Mouse (Mus musculus) adrenal gland, adult (tissue): ENCODE data around the gene Coro2b.

Experiments
- DNase-seq, 2 experiments: peaks; one replicate each; pipeline ENCODE4 v3.0.0; 2022 to 2023; ENCODE audit warnings: low spot score in 1 of 2; ENCODE audit not compliant: inconsistent age in 2 of 2

Gene Coro2b

DNA sequence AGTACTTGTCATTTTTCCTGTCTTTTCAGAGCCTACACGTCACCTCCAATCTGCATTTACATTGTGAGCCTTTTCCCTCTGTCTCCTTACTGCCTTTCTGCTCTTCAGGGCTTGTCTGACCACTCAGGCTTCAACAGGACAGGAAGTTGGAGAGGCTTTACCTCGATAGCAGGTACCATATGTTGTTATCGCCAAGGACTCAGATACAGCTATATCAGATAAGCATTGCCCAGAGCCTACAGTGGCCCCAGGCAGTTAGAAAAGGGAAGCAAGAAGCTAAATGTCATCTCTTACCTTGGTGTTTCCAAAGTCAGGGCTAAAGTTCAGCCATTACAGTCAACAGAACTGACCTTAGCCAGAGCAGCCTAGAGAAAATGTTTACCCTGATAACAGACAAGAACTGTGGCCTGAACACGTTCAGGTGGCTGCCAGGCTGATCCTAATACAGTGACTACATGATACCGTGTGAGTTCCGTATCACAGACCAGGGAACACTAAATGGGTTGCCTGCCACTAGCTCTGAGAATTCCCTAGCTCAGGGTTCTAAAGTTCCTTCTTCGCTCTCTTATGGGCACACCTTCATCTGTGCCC, 130.3 kb downstream of the Coro2b start:
- no peak for DNase-seq

DNA sequence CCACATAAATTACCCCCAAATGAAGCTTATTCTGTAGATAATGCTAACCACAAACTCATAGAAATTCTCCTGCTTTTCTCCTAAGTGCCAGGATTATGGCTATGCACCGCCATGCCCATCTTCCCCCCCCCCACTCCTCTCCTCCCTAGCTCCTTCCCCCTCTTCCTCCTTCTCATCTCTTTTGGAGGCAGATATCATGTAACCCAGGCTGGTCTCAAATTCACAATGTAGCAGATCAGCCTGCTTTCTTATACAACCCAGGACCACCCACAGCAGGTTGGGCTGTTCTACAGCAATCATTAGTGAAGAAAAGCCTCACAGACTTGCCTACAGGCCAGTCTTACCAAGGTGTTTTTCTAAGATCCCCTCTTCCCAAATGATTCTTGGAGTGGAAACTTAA, 135.3 kb downstream of the Coro2b start:
- DNase-seq: no peak

DNA sequence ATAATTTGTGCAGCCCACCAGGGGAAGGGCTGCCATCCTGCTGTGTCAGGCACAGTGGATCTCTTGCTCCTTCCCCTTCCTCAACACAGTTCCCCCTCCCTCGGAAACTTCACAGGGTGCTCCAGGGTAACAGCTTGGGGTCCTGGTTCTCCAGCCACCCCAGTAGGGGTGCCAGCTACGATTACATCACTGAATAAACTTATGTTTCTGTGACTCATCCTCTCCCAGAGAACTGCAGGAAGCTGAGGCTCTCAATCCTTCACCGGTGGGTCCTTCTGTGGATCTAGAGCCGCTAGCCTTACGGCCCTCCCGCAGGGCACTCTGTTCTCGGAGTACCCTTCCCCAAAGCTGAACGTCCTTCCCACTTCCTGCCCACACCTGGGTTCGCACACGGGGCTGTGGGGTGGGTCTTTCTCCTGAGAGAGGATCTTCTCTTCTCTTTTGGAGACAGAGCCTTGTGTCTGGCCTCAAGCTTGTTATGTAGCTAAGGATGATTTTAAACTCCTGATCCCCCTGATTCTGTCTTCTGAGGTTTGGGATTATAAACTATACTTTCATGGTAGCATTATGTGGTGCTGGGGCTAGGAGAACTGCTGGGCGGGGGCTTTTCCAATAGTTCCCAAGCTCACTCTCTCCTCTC, 136.2 kb downstream of the Coro2b start:
- DNase-seq: no peak

DNA sequence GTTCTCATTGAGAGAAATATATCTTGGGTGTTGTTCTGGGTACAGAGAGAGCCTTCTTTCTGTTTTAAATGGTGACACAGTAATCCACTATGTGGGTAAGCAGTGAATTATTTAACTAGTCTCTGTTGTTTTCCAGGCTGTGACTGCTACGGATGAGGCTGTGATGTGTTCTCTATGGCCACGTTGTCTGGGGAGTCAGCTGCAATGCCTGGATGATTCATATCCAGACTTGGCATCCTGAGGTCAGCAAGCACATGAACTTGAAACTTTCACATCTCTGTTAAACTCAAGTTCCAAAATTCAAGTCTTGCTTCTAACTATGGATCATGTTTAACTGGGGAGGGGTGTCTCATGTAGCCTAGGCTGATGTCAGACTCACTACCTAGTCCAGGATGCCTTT, 142.7 kb downstream of the Coro2b start:
- DNase-seq: peak in 1 of 2 experiments; percentile 58

DNA sequence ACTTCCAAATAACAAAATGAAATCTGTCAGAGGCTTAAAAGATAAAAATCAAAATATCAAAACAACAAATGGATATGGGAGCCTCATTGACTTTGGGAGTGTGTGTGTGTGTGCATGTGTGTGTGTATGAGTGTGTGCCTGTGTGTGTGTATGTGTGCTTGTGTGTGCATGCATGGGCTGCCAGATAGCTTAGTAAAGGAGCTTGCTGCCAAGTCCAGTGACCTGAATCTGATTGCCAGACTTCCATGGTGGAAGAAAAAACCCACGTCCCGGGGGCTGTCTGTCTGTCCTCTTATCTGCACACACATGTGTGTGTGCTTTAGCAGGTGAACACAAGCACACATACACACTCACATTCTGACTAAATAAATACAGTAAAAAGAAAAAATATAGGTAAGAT, 143.3 kb downstream of the Coro2b start:
- no peak for DNase-seq

DNA sequence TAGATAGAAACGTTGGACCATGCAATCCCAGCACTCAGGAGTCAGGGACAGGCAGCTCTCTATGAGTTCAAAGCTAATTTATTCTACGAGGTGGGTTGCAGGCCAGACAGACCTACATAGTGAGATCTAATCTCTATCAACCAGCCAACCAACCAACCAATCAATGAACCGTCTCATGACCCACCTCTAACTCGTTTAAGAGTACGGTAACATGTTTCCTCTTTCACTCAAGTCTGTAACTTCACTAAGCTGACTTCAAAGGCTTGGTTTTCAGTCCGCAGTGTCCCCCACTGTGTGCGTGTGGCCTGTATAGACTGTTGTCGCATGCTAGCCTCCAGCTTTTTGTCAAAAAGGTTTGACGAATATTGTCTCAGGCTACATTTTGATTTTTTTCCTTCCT, 147.1 kb downstream of the Coro2b start:
- DNase-seq: no peak

DNA sequence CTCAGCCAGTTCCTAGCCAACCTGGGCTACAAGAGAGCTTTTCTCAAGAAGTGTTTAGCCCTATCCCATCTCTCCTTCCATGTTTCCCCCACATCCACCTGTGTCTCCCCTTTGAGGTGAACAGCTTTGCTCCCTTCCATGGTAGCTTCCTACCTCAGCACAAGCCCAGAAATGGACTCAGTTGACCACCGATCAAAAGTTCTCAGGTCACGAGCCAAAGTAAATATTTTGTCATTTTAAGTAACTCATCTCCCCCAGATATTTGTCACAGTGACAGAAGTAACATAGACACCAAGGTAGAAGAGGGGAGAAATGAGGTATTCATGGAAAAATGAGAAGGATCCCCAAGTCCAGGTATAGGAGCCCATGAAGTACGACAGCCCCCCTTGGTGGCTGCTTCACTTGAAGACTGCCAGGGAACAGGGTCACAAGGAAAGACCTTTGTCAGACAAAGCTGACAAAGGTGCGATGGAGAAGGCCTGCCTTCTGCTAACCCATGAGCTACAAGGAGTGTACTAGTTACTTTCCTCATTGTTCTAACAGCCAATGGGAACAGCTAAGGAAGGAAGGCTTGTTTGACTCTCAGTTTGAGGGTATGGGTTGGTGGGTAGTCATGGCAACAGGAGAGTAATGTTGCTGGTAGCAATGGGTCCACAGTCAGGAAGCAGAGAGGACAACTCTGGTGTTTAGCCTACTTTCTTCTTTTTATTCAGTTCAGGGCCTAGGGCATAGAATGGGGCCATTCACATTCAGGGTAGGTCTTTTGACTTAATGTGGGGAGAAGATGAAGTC, 150.9 kb downstream of the Coro2b start:
- DNase-seq: no peak

DNA sequence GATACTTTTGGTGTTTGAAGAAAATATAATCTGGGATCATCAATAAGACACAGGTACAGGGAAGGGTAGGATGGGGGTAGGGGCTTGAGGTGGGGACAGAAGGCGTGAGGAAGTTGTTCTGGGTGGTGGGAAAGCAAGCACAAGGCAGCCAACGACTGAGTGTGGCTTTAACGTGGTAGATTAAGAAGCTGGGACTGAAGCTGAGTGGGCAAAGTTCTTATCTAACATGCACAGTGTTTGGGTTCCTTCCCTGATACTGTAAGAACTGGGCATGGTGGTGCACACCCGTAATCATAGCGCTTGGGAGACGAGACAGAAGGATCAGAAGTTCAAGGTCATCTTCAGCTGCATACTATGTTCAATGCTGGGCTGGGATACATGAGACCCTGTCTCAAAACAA, 151.8 kb downstream of the Coro2b start:
- no peak for DNase-seq

DNA sequence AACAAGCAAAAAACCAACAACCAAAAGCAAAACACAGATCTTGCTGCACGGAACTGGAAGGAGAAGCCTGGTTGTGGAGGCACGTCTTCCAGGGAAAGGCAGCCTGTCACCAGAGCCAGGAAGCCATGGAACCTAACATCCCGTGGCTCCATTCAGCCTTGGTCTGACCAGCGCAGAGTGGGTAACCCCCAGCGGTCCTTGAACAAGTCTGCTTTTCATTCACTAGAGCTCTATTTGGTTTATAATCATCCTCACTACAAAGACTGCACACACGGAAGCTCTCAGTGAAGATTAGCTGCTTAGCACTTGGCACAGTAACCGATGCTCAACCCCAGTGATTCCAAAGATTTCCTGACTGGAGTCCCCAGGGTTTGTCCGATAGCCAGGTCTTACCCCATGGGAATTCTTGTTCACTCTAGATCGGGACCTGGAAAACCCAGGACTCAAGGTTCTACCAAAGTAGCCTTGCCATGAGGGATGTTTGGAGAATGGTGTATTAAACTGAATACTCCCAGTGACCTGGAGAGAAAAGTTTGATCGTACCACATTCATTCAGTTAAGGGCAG, 154.2 kb downstream of the Coro2b start:
- peak in 1 of 2 experiments; percentile 38 for DNase-seq

DNA sequence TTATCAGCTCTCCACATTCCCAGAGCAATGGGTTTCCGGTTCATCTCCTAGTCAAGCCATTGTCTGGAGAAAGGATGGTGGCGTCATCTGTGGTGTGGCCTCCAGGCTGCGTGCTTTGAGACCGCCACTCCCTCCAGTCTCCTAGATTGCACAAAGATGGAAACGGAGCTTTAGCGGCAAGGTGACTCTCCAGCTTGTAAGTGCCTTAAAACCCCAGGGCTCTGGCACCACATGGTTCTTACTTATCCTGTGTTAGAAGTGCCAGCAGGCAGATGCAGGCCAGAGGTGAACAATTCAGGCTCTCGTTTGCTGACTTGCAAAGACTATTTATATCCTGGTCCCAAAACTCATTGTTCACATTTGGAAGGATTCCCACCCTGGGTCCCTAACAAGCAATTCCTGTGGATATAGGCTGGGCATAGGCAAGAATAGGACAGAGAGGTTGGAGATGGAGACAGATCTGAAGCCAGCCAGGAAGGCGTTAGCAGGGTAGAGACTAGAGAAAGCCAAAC, 155.4 kb downstream of the Coro2b start:
- DNase-seq: peak; percentile 24 to 56

DNA sequence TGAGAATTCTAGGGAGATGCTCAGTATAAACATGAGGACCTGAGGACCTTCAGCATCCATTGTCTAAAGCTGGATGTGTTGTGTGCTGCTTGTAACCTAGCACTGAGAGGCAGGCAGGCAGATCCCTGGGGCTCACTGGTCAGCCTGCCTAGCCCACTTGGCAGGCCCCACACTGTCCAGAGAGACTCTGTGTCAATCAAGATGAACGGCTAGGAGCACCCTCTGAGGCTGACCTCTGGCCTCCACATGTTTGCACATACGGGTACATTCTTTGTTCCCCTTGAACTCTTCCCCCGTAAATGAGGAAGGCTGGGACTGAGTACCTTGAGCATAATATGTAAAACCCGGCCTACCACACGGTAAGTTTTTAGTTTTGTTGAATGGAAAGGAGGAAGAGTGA, 156.5 kb downstream of the Coro2b start:
- no peak for DNase-seq

DNA sequence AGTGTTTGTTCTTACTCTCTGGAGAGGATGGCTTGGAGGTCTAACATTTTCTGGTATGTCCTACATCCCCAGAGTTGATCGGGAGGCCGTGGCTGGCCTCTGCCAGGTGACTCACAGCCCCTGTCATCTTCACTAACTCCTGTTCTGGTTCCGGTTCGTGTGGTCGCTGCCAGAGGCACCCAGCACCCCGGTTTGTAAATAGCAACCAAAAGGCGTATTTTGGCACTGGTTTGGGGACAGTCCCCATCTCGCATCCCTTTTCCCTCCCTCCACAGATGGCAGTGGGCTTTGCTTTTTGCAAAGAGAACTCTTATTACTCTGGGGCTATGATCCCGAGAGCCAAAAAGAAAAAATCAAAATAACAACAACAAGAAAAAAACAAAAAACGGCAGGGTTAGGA, 158.9 kb downstream of the Coro2b start:
- no peak for DNase-seq

DNA sequence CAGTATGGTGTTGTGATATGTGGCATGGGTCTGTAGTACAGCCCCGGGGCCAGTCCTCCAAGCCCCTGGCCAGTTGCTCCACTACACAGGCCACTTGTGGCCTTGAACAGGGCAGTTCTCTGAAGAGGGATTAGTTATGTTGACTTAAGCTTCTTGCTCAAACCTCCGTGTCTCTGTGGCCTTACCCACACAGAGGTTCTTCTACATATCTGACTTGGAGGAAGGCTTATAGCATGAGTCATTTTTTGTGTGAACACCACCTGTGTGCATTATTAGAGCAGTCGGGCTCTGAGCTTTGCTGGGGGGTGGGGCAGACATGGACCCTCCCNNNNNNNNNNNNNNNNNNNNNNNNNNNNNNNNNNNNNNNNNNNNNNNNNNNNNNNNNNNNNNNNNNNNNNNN, 162.6 kb downstream of the Coro2b start:
- no peak for DNase-seq

DNA sequence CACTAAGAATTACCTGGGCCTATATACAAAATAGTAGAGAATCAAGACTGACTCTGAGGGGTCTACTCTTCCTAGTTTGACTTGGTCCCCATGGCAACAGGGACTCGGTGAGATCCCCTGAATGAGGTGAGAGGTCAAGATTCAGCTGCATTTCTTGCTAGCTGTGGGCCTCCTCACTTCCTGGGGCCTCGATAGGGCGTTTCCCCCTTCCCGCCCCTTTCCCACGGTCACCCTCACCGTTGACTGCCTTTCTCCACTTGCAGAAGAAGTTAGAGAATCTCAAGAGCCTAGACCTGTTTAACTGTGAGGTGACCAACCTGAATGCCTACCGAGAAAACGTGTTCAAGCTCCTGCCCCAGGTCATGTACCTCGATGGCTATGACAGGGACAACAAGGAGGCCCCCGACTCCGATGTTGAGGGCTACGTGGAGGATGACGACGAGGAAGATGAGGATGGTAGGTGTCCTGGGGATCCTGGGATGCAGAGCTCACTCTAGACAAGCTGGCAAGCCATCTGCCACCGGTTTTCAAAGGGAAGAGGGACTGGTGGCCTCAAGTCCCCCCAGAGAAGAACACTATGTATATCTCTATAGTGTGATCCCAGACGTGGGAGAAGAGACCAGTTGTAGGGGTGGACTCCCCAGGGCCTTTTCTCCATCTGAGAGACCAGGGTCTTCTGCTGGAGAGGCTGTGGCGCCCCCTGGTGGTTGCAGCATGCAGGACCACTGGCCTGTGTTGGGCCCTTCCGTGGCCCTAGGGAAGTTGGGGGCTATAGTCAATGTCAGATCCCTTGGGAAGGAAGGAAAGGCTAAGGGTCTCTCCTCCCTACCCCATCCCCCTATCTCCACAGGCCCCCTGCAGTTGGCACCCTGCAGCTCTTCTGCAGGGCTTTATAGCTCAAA, 163.4 kb downstream of the Coro2b start:
- DNase-seq: peak; percentile 75 to 92

DNA sequence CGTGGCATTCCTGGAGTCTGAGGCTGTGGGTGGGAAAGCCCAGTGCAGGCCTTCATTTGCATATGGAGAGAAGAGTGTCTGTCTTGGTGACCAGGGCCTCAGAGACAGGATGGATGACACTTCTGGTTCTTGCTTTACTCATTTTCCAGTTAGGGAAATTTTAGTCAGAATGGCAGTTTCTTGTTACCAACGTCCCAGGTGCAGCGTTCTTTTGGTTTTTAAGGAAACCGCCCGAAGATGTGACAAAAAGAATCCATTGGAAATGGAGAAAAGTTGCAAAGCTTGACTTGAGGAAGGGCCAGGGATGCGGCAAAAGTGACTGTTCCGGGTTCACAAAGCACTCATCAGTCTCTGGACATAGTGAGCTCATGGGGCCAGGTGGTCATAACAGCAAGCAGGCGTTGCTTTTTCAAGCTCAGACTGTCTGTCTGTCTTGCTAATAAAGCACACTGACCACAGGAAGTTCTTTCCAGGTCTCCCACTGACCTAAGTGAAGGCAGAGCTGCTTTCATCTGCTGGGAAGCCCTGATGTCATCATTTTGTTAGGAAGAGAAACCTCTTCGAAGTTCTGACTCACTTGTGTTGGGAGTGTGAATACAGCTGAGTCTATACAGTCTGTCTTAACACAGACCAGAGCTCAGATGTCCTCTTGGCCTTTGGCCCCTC, 164.2 kb downstream of the Coro2b start:
- DNase-seq: no peak

DNA sequence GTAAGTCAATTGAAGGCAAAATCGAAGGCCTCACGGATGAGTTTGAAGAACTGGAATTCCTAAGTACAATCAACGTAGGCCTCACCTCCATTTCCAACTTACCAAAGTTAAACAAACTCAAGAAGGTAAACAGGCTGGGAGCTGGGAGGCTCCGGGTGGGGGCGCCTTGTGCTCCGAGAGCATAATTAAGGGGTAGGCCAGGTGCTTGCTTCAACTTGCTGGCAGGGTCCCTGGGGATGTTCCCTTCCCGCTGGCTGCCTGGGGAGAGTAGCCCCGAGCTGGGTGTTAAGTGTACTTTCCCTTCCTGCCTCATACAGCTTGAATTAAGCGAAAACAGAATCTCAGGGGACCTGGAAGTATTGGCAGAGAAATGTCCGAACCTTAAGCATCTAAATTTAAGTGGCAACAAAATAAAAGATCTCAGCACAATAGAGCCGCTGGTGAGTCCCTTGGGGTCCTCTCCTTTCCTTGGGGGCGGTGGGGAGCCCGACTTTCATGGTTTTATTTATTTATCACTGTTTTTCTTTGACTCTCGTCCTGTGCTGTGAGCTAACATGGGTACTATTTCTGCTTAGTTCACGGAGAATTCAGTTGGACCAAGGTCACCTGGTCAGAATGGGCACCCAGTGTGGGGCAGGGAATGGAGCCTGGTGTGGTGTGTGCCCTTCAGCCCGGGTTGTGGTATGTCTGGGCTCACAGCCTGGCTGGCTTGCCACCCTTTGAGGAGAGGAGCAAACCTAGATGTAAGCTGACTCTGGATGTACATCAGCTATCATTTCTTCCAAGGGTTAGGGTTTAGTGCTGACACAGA, 164.9 kb downstream of the Coro2b start:
- peak in 1 of 2 experiments; percentile 69 for DNase-seq

DNA sequence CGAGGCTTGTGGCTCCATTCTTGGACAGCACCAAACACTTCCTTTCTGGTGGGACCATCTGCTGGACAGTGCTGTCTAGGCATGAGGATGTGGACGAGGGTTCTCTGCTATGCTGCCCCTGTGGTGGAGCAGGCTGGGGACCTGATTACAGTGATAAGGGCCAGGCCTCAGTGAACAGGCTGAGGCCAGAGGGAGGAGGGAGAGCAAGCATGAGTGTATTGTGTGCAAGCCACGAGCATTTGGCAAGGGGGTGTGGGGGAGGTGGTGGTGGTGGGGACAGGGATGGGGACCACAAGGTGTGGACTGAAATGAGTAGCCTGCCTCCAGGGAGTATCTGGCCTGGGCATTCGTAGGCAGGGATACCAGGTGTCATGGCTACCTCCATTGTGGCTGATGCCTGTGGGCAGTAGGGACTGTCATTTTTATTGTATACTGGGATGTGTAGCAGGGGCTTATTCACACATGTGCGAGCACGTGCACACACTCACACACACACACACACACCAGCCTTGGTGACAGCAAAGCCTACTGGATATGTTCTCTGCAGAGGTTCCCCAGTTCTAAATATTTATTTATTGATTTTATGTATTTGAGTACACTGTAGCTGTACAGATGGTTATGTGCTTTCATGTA, 166.1 kb downstream of the Coro2b start:
- peak in 1 of 2 experiments; percentile 43 for DNase-seq

DNA sequence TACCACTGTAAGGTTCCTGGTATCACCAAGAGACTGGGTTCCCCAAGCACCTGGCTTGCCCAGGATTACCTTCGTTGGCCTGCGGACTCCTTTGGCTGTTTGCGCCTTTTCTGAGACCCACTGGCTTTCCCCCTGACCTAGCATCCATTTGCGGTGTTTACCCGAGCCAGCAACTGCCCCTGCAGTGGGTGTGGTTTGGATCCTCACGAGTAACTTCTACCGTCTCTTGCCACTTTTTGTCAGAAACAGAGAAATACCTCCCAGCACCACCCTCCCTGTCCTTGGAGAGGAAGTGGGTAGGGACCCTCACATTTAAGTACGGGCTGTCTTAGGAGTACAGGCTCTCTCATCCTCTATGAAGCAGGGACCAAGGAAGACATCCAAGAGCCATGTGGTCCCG, 166.7 kb downstream of the Coro2b start:
- peak; percentile 12 to 28 for DNase-seq
